11 mouse cellular contexts compared by ENCODE assay signal in genomic region chr5:124232360-124233143, GRCm38 (mm10). TPM values are rescaled to one million over a fixed set of nuclear protein-coding genes. Genes with fewer than 3 reads are reported as not detected.
DNase-seq lines count a peak whose midpoint lies in the region; ATAC-seq and TF ChIP-seq lines count a peak whose summit lies in the region.
"Had no signal": no experiment of that assay in that cellular context is flagged by ENCODE, and none has a peak within 500 bp of the region (broad histone marks: within the 10 kb centered on the region; RNA-seq: fewer than 3 reads in every experiment).

No protein-coding gene starts in this region.

- H3K36me3 ChIP-seq in hindbrain, embryonic 10.5 days, result no peaks in the 10 kb centered on the region
- H3K36me3 ChIP-seq in hindbrain, postnatal 0 days (ENCODE audit: insufficient read depth, low read length), result no peaks in the 10 kb centered on the region
- no peaks in the 10 kb centered on the region for H3K36me3 ChIP-seq in spleen, adult 2 months (ENCODE audit: control insufficient read depth, insufficient read depth, low read length)
- H3K36me3 ChIP-seq in liver, embryonic 16.5 days (ENCODE audit: control insufficient read depth, insufficient read depth), result no peaks in the 10 kb centered on the region

- H3K27ac ChIP-seq in hindbrain, embryonic 10.5 days, result 0 out of 2 replicates have a peak overlapping the region, but pooled peaks have one; percentile 42
- H3K27ac ChIP-seq in hindbrain, postnatal 0 days, result no peak overlapping the region
- H3K27ac ChIP-seq in spleen, adult 2 months (ENCODE audit: insufficient read depth, low read length), result 0 out of 2 replicates have a peak overlapping the region, but pooled peaks have one; percentile 10
- H3K27ac ChIP-seq in liver, embryonic 16.5 days (ENCODE audit: low read length), result peak overlapping the region; percentile 93

- H3K9me3 ChIP-seq in hindbrain, embryonic 10.5 days, result no peaks in the 10 kb centered on the region
- no peaks in the 10 kb centered on the region for H3K9me3 ChIP-seq in hindbrain, postnatal 0 days (ENCODE audit: low read length)
- no peaks in the 10 kb centered on the region for H3K9me3 ChIP-seq in liver, embryonic 16.5 days (replicated peaks; ENCODE audit: control insufficient read depth, low read length)

- H3K4me1 ChIP-seq in hindbrain, embryonic 10.5 days (replicated peaks), result peaks cover 40% of the 10 kb centered on the region
- peaks cover 13% of the 10 kb centered on the region; the same call in 1 of the 2 replicates for H3K4me1 ChIP-seq in hindbrain, postnatal 0 days (ENCODE audit: insufficient read depth, low read length)
- peaks cover 24% of the 10 kb centered on the region; the same call in 1 of the 2 replicates for H3K4me1 ChIP-seq in spleen, adult 2 months (ENCODE audit: control insufficient read depth, insufficient read depth, insufficient read length)
- peaks cover 35% of the 10 kb centered on the region for H3K4me1 ChIP-seq in liver, embryonic 16.5 days (ENCODE audit: control insufficient read depth, low read depth, low read length)

- TF ChIP-seq POLR2A in spleen, adult 2 months (IDR thresholded peaks at IDR 0.05; ENCODE audit: low read depth, low read length), result no peak

- no peak overlapping the region for H3K9ac ChIP-seq in hindbrain, postnatal 0 days (replicated peaks; ENCODE audit: low read length)
- 0 out of 2 replicates have a peak overlapping the region, but pooled peaks have one; percentile 24 for H3K9ac ChIP-seq in liver, embryonic 16.5 days (ENCODE audit: low read depth, low read length)

- no peak for ATAC-seq in hindbrain, postnatal 0 days
- peak; percentile 80 for ATAC-seq in liver, embryonic 16.5 days (ENCODE audit: low read depth)

- DNase-seq in hindbrain, embryonic 10.5 days (ENCODE audit: low spot score), result no peak
- no peak for DNase-seq in hindbrain, postnatal 0 days (ENCODE audit: low spot score)
- DNase-seq in spleen, adult 2 months (ENCODE audit: low read depth in 1 of 2, low spot score in 2 of 2), result no peak
- no peak for DNase-seq in spleen, postnatal 14 days (ENCODE audit: low spot score in 2 of 2)
- DNase-seq in frontal cortex, postnatal 10 days (ENCODE audit: low spot score in 2 of 2), result no peak
- DNase-seq in layer of hippocampus, postnatal 25 days (ENCODE audit: extremely low spot score in 1 of 2, low spot score in 1 of 2), result no peak
- no peak for DNase-seq in left cerebral cortex, postnatal 10 days (ENCODE audit: extremely low spot score in 1 of 2, low spot score in 2 of 2)
- DNase-seq: adrenal gland, postnatal 36 days; cerebellum, postnatal 25 days; kidney, postnatal 4 days had no signal

- WGBS in hindbrain, embryonic 10.5 days, result 65% methylated on average over 18 of the region's 18 CpGs
- WGBS in hindbrain, postnatal 0 days, result 64% methylated on average over 18 of the region's 18 CpGs
- WGBS in spleen, adult 2 months, result 52% methylated on average over 18 of the region's 18 CpGs
- WGBS in liver, embryonic 16.5 days (ENCODE audit: insufficient replicate concordance), result 60% methylated on average over 18 of the region's 18 CpGs

- intact Hi-C loops in left cerebral cortex, postnatal 10 days (cut with DNase I), result no loop called here

- no peak overlapping the region for H3K4me2 ChIP-seq in hindbrain, postnatal 0 days (ENCODE audit: low read depth, low read length)
- H3K4me2 ChIP-seq in liver, embryonic 16.5 days (ENCODE audit: low read depth, low read length), result no peak overlapping the region

- no peak for TF ChIP-seq CTCF in hindbrain, postnatal 0 days (IDR thresholded peaks at IDR 0.05; ENCODE audit: low read depth)
- no peak for TF ChIP-seq CTCF in spleen, adult 2 months (IDR thresholded peaks at IDR 0.05; ENCODE audit: extremely low read depth, insufficient read depth, insufficient read length, insufficient replicate concordance)

- no peaks in the 10 kb centered on the region for H3K27me3 ChIP-seq in hindbrain, embryonic 10.5 days (ENCODE audit: insufficient read depth, poor library complexity, severe bottlenecking)
- H3K27me3 ChIP-seq in hindbrain, postnatal 0 days (ENCODE audit: insufficient read depth, low read length), result no peaks in the 10 kb centered on the region
- no peaks in the 10 kb centered on the region for H3K27me3 ChIP-seq in spleen, adult 2 months (ENCODE audit: control insufficient read depth, insufficient read depth, low read length)
- no peaks in the 10 kb centered on the region for H3K27me3 ChIP-seq in liver, embryonic 16.5 days (ENCODE audit: control insufficient read depth, insufficient read depth, low read depth, low read length)

- no peak overlapping the region for H3K4me3 ChIP-seq in hindbrain, embryonic 10.5 days
- H3K4me3 ChIP-seq in hindbrain, postnatal 0 days (ENCODE audit: low read length), result no peak overlapping the region
- no peak overlapping the region for H3K4me3 ChIP-seq in spleen, adult 2 months (ENCODE audit: extremely low read depth, insufficient read depth, insufficient read length)
- no peak overlapping the region for H3K4me3 ChIP-seq in liver, embryonic 16.5 days (ENCODE audit: low read depth, low read length)

RNA-seq across cellular contexts. Expression of gene Pitpnm2, which starts 17.0 kb away (rescaled TPM):
- 3.2 and 3.6 TPM in 2 replicates for polyA plus RNA-seq in hindbrain, embryonic 10.5 days (2016; fragmentation: Nextera tagmentation; extraction: Ambion mirVana)
- 43.9 and 44.1 TPM in 2 replicates for total RNA-seq in hindbrain, postnatal 0 days (2014; rRNA removed)
- 7.6 TPM in 2 replicates for polyA plus RNA-seq in hindbrain, postnatal 0 days (2015; fragmentation: Nextera tagmentation; extraction: Ambion mirVana)
- polyA plus RNA-seq in spleen, adult 2 months (2012; rRNA removed), result 65.8 and 97.5 TPM in 2 replicates
- polyA plus RNA-seq in liver, embryonic 16.5 days (2015; fragmentation: Nextera tagmentation; extraction: Ambion mirVana), result 1.6 and 1.9 TPM in 2 replicates
- 100 to 1,000 TPM; 255 to 312 TPM for total RNA-seq in layer of hippocampus, postnatal 25 days (2021)
- 100 to 1,000 TPM; 149 to 170 TPM for total RNA-seq in left cerebral cortex, postnatal 10 days (2021)
